Mouse (Mus musculus): ENCODE results near the gene Fbxo5. TPM values are rescaled to one million over a fixed set of nuclear protein-coding genes. Genes with fewer than 3 reads are reported as not detected.

Fbxo5 gene
- total RNA-seq (2021): 1 to 10 TPM; 4.4 to 5.6 TPM
- long read RNA-seq, experiment 1, transcript Fbxo5-201 (5 exons, 1,940 nt): major isoform, 9 of 12 reads
- long read RNA-seq, experiment 1, partial matches to known transcripts: 2 of 12 reads
- long read RNA-seq, experiment 1, other reads (novel, unspliced or antisense): 1 of 12 reads
- long read RNA-seq, experiment 2, transcript Fbxo5-201 (5 exons, 1,940 nt): major isoform, 6 of 7 reads
- long read RNA-seq, experiment 2, partial matches to known transcripts: 0 of 7 reads
- long read RNA-seq, experiment 2, other reads (novel, unspliced or antisense): 1 of 7 reads

GRCm38 (mm10) chr10:5805243-5805730 lies at the start of gene Fbxo5:
Gene Fbxo5, minus strand, starts transcription at chr10:5805600.
- DNase-seq: peak; percentile 97

- no peak for DNase-seq
Observed at GRCm38 (mm10) chr10:5853290-5853868, 48.0 kb upstream of the Fbxo5 start.

DNA sequence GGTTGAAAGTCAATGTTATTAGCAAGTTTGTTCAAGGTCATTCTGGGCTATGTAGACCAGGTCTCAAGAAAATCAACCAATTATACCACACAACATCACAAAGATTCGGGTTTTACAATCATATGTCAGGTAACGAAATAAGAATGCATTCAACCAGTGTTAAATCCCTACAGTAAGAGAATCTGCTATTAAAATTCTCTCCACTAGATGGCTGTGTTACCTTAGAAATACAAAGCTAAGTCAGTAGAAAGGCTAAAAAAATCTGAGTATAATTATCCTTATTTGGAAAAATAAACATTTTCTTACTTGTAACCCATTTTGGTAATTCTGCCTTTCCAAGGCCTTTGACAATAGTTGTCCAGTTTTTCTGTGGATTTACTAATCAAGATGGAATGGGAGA lies 41.5 kb upstream of the Fbxo5 start:
- DNase-seq: no peak

- peak; percentile 29 for DNase-seq
Observed at GRCm38 (mm10) chr10:5841369-5841768, 36.0 kb upstream of the Fbxo5 start.

DNA sequence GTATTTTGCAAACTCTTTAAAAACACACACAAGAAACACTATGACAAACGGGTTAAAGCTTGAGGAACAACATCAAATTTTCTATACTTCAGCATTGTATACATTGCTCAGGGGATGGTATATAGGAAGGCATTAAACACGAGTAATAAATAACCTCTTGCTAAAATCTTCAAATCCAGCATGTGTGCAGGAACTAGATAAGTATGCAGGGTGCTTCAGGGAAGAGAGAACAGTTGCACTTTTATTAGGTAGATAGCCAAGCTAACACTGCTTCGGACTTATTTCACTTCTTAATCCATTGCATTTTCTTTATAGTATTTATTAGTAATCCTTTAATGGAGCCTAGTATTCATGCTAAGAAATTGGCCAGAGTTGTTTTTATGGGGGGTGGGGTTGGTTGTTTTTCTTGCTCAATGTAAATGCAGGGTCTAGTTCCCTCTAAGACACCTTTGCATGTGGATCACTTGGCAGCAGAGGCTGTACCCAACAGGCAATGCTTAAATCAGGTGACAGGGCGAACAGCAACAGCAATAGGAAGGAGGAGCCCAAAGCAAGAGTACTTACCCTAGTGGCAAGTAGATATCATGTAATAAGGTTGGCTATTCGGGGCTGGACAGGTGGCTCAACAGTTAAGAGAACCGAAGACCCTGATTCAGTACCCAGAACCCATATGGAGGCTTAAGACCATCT lies 21.1 kb upstream of the Fbxo5 start:
- DNase-seq: no peak

- no peak for DNase-seq
Observed at GRCm38 (mm10) chr10:5824779-5825178, 19.4 kb upstream of the Fbxo5 start.

- peak; percentile 95 for DNase-seq
Observed at GRCm38 (mm10) chr10:5823740-5824491, 18.5 kb upstream of the Fbxo5 start, which contains the start of gene Mtrf1l. Gene Mtrf1l, minus strand, starts transcription at chr10:5823910.

GRCm38 (mm10) chr10:5823291-5823739 lies 17.9 kb upstream of the Fbxo5 start:
- DNase-seq: no peak

GRCm38 (mm10) chr10:5818772-5819171 lies 13.4 kb upstream of the Fbxo5 start:
- DNase-seq: no peak

- no peak for DNase-seq
Observed at GRCm38 (mm10) chr10:5815968-5816367, 10.6 kb upstream of the Fbxo5 start.

DNA sequence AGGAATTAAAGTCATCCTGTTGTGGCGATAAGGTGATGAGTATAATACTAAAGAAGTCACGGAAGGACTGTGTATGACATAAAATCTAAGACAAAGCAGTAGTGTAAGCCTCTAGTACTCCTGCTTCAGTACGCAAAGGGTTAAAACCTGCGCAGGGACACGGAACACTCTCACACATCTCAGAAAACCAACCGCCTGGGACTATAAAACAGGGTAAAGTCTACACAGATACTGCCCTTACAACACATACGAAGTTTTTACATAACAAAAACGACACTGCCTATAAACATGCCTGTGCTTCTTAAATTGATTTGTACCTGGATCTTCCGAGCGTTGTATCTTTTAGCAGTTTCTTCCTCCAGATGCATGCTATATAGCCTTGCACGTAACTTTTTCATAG lies 8.3 kb upstream of the Fbxo5 start:
- DNase-seq: no peak

DNA sequence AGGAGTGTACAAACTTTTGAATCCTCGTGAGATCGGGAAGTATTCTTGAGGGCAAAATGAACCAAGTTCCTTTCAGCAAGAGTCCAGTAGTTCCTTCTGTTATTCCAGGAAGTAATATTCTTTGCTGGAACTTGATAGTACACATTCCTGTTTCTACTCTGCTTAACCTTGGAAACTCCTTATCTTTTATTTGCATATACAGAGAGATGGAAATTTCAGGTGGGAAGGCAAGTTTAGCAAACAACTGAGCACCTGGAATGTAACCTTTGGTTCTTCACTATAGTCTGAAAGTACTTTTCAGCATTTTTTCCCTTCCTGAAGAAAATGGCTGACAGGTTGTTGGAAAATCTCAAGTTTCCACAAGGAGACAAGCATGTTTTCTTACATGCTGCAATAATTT lies 2.3 kb upstream of the Fbxo5 start:
- DNase-seq: no peak

DNA sequence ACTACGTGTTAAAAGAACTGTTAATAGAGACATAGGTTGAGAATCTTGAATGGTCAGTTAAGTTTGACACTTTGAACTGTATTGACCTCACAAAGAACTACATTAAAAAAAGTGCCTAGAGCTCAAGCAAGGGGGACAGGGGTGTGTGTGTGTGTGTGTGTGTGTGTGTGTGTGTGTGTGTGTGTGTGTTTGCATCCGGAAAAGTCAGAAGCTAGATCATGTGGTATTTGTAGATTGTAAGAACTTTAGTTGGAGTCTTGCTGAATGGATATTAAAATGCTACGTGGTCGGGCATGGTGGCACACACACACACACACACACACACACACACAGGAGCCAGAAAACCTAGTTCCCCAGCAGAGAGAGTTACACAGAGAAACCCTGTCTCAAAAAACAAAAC lies 1.6 kb upstream of the Fbxo5 start:
- no peak for DNase-seq

DNA sequence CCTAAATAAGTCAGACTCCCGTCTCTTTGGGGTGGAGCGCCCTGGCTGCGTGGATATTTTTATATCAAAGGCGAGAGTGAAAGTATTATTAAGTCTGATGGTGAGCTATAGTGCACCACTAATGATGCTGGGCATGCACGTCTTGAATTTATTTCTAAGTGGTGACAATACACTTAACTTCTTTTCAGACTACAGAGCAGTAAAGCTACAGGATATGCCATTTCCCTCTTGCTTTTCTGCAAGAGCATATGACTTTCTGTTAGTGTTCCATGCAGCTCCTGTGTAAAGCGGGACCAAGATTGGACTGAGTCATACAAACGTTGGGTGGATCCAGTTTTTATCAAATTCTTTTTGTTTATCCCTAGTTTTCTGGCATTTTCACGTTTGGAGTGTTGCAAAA lies 1.0 kb upstream of the Fbxo5 start:
- no peak for DNase-seq

- peak; percentile 95 for DNase-seq
Observed at GRCm38 (mm10) chr10:5805731-5806307, 419 bp upstream of the Fbxo5 start.

GRCm38 (mm10) chr10:5804691-5805156 lies 676 bp downstream of the Fbxo5 start:
- DNase-seq: peak; percentile 7

GRCm38 (mm10) chr10:5803739-5804138 lies 1.7 kb downstream of the Fbxo5 start:
- no peak for DNase-seq

DNA sequence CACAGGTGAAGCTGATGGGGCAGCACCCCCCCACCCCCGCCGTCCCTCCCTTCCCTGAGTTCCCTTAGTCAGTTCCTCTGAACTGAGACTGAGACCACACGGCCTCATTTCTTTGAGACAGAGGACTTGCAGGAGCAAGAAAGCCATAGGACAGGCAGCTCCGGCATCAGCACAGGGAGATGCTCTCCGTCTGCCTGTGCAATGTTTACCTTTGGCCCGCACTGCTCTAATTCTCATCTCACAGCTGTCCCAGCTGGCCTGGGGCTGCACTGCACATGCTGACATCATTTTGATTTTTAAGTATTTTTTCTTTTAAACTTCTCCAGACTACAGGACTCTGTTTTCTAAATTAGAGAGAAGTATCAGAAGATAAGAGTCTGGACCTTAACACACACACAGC lies 2.5 kb downstream of the Fbxo5 start:
- no peak for DNase-seq

DNA sequence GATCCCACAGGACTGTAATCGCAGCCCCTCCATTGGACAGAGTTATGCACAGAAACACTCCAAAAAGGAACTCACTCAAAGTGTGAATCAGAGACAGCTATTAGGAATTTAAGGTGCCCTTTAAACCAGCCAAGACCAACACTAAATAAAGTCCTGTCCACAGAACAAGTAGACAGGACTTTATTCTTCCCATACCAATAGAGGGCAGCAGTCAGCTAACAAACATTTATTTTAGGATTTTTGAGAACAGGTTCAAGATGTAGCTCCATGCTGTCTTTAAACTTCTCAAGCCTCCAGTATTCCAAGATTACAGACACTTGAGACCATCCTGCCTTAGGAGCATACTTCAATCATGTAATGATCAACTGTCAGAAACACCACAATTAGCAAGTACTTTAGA lies 4.9 kb downstream of the Fbxo5 start:
- no peak for DNase-seq

- DNase-seq: no peak
Observed at GRCm38 (mm10) chr10:5798069-5798468, 7.3 kb downstream of the Fbxo5 start.

GRCm38 (mm10) chr10:5790657-5791056 lies 14.7 kb downstream of the Fbxo5 start:
- DNase-seq: peak; percentile 63

GRCm38 (mm10) chr10:5786923-5787322 lies 18.5 kb downstream of the Fbxo5 start:
- DNase-seq: no peak
